Mouse (Mus musculus): ENCODE measurements around the gene Slain2. TPM values are rescaled to one million over a fixed set of nuclear protein-coding genes. Genes with fewer than 3 reads are reported as not detected.

Slain2 gene
- polyA plus RNA-seq, 1 experiment, result 19.0 TPM

DNA sequence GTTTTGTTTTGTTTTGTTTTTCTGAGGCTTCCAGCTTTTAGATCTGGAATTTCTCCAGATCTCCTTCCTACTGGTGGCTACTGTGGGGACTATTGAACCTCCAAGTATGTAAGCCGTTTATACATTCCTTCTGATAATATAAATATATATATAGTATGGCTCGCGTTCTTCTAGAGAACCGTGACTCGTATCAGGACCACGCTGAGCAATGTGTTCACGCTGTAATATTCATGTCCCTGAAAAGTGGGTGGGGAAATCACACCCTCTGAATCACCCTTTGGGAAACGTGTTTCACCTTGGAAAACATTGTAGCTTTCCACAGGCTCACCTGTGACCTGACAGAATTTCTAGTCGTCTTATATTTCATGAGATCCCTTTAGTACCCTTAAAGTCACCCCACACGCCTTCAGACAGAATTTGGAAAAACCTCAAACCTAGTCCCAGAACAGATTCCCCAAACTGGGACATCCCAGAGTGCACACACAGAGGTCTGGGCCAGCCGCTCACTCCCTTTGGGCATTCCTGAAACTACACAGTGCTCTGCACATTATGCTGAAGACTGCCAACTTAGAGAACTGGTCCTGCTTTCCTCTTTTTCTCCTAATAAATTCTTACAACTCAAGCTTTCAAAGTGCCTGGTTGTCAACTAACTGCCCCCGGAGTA, 32.2 kb upstream of the Slain2 start:
- Histone ChIP-seq H3K27me3 (ENCODE audit: control insufficient read depth, insufficient read depth, insufficient read length) (no peaks in the 10 kb centered on the region), H3K4me3 (no peak overlapping the region), H3ac (ENCODE audit: control insufficient read depth, insufficient read length) (no peak overlapping the region), H3K79me2 (ENCODE audit: control insufficient read depth, insufficient read depth) (no peaks in the 10 kb centered on the region), H3K4me2 (ENCODE audit: low read depth) (no peak overlapping the region), H3K36me3 (ENCODE audit: control insufficient read depth, insufficient read depth) (no peaks in the 10 kb centered on the region)
- TF ChIP-seq CEBPB (IDR thresholded peaks at IDR 0.05; ENCODE audit: insufficient read depth, poor library complexity, severe bottlenecking) (no peak), USF1 (IDR thresholded peaks at IDR 0.05; ENCODE audit: low read depth) (no peak), E2F4 (IDR thresholded peaks at IDR 0.05; ENCODE audit: insufficient read depth) (no peak)

DNA sequence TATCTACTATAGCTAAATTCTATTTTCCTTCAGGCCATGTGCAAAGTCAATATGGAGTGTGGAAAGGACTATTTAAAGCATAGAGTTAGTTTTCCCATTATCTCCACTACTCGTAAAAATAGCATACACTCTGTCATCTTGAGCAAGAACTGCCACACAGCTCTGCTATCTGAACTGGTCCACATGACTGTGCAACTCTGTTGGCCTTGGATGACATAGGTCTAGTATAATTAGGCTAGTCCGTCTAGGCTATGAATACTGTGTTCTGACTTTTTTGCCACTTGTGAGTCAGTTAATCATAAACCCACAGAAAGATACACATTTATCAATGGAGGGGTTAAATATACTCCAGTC, 31.7 kb upstream of the Slain2 start:
- TF ChIP-seq MAX (IDR thresholded peaks at IDR 0.05; ENCODE audit: low read depth) (no peak), MYOD1 (IDR thresholded peaks at IDR 0.05; ENCODE audit: control insufficient read depth in 1 of 3, insufficient read length in 2 of 3, low read depth in 2 of 3) (no peak)
- H3K36me3 ChIP-seq (ENCODE audit: control insufficient read depth, insufficient read depth), result no peaks in the 10 kb centered on the region

DNA sequence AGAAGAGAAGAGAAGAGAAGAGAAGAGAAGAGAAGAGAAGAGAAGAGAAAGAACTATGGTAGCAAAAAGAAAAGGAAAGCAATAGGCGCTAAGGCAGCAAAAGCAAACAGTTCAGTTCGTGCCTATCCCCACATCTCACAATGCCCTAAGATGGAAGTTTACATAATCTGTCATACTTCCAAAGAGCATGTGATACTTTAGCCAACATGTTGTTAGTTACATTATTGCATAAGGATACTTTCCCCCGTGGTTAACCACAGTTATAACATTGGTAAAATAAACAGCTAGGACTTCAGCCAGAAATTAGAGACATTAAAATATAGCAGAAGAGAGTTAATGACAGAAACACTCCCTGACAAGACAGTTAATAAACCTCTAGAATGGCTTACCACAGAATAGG, 30.4 kb upstream of the Slain2 start:
- TF ChIP-seq TCF3 (IDR thresholded peaks at IDR 0.05; ENCODE audit: insufficient read length, low read depth) (no peak), E2F4 (IDR thresholded peaks at IDR 0.05; ENCODE audit: insufficient read depth) (no peak), POLR2A (IDR thresholded peaks at IDR 0.05; ENCODE audit: insufficient read length, low read depth) (no peak), REST (IDR thresholded peaks at IDR 0.05; ENCODE audit: insufficient read depth, insufficient read length) (no peak)
- Histone ChIP-seq H3K79me2 (ENCODE audit: control insufficient read depth, insufficient read depth) (no peaks in the 10 kb centered on the region), H3K27me3 (ENCODE audit: control insufficient read depth, insufficient read depth, insufficient read length) (no peaks in the 10 kb centered on the region), H3K36me3 (ENCODE audit: control insufficient read depth, insufficient read depth) (no peaks in the 10 kb centered on the region), H3ac (ENCODE audit: control insufficient read depth, insufficient read length) (no peak overlapping the region), H3K4me3 (no peak overlapping the region), H3K4me2 (ENCODE audit: low read depth) (no peak overlapping the region)

More for the DNA sequence above, 31.7 kb upstream of the Slain2 start:
- Histone ChIP-seq H3K4me3 (no peak overlapping the region), H3K27me3 (ENCODE audit: control insufficient read depth, insufficient read depth, insufficient read length) (no peaks in the 10 kb centered on the region), H3K79me2 (ENCODE audit: control insufficient read depth, insufficient read depth) (no peaks in the 10 kb centered on the region), H3ac (ENCODE audit: control insufficient read depth, insufficient read length) (no peak overlapping the region), H3K4me2 (ENCODE audit: low read depth) (no peak overlapping the region)

DNA sequence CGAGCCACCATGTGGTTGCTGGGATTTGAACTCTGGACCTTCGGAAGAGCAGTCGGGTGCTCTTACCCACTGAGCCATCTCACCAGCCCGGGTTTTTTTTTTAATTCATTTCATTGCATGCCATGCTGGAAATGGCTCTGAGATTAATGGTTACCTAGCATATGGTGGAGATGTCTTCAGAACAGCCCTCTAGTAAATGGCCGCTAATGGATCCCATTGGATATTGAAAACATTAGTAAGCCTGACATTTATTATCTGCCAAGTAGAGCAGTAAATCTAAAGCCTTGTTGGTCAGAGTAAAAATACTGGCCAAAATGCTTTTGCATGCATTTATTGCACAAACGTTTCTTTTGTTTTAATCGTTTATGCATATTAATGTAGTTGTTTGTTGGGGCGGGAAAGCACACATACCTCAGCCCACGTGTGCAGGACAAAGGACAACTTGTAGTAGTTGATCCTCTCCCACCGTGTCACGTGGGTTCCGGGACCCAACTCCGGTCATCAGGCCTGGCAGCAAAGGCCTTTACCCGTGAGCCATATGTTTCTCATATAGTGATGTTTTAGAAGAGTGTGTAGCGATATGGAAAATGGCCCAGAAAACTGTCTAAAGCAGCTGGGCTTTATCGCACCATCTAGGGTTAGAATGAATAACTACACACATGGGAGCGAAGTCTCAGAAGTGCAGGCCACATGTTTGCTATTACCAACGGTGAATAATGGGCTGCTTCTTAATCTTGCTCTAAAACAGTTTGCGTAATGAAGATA, 27.5 kb upstream of the Slain2 start:
- H3K79me2 ChIP-seq (ENCODE audit: control insufficient read depth, insufficient read depth), result no peaks in the 10 kb centered on the region
- no peak overlapping the region for H3K4me3 ChIP-seq
- H3ac ChIP-seq (ENCODE audit: control insufficient read depth, insufficient read length), result no peak overlapping the region
- H3K36me3 ChIP-seq (ENCODE audit: control insufficient read depth, insufficient read depth), result no peaks in the 10 kb centered on the region
- no peak for TF ChIP-seq USF1 (IDR thresholded peaks at IDR 0.05; ENCODE audit: low read depth)
- no peak for TF ChIP-seq TCF12 (IDR thresholded peaks at IDR 0.05; ENCODE audit: insufficient read depth, poor library complexity, severe bottlenecking)
- TF ChIP-seq MAX (IDR thresholded peaks at IDR 0.05; ENCODE audit: low read depth), result no peak
- no peak for TF ChIP-seq MYOD1 (IDR thresholded peaks at IDR 0.05; ENCODE audit: control insufficient read depth in 1 of 3, insufficient read length in 2 of 3, low read depth in 2 of 3)
- TF ChIP-seq SRF (IDR thresholded peaks at IDR 0.05; ENCODE audit: control insufficient read depth, insufficient read length, low read depth), result no peak
- TF ChIP-seq REST (IDR thresholded peaks at IDR 0.05; ENCODE audit: insufficient read depth, insufficient read length), result no peak
- TF ChIP-seq CEBPB (IDR thresholded peaks at IDR 0.05; ENCODE audit: insufficient read depth, poor library complexity, severe bottlenecking), result no peak
- TF ChIP-seq E2F4 (IDR thresholded peaks at IDR 0.05; ENCODE audit: insufficient read depth), result no peak
- TF ChIP-seq MYOG (IDR thresholded peaks at IDR 0.05; ENCODE audit: control insufficient read depth in 1 of 3, insufficient read depth in 1 of 3, insufficient read length in 2 of 3, low read depth in 2 of 3), result no peak
- TF ChIP-seq POLR2AphosphoS2 (IDR thresholded peaks at IDR 0.05; ENCODE audit: insufficient read length, low read depth), result no peak
- no peak for TF ChIP-seq POLR2A (IDR thresholded peaks at IDR 0.05; ENCODE audit: insufficient read length, low read depth)
- no peak for TF ChIP-seq TCF3 (IDR thresholded peaks at IDR 0.05; ENCODE audit: insufficient read length, low read depth)
- no peaks in the 10 kb centered on the region for H3K27me3 ChIP-seq (ENCODE audit: control insufficient read depth, insufficient read depth, insufficient read length)
- no peak overlapping the region for H3K4me2 ChIP-seq (ENCODE audit: low read depth)

DNA sequence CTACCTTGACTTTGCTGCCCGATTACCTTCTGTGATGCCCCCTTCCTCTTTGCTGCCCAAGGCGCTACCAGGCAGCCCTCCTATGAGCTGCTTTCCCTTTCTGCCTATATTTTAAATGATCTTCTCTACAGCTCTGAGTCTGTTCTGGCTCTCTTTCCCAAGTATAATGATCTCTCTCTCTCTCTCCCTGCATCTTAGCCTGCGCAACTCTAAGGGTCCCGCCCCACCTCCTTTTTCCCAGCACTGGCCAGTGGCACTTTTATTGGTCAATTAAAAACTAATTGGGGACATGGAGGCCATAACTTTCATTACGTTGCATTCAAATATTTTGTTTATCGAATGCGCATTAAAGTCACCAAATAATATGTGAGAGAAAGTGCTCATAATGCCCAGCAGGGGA, 25.8 kb upstream of the Slain2 start:
- Histone ChIP-seq H3K4me3 (no peak overlapping the region), H3K79me2 (ENCODE audit: control insufficient read depth, insufficient read depth) (no peaks in the 10 kb centered on the region), H3K4me2 (ENCODE audit: low read depth) (no peak overlapping the region), H3ac (ENCODE audit: control insufficient read depth, insufficient read length) (no peak overlapping the region), H3K27me3 (ENCODE audit: control insufficient read depth, insufficient read depth, insufficient read length) (no peaks in the 10 kb centered on the region), H3K36me3 (ENCODE audit: control insufficient read depth, insufficient read depth) (no peaks in the 10 kb centered on the region)
- TF ChIP-seq SRF (IDR thresholded peaks at IDR 0.05; ENCODE audit: control insufficient read depth, insufficient read length, low read depth) (no peak), TCF12 (IDR thresholded peaks at IDR 0.05; ENCODE audit: insufficient read depth, poor library complexity, severe bottlenecking) (no peak), MAX (IDR thresholded peaks at IDR 0.05; ENCODE audit: low read depth) (no peak), E2F4 (IDR thresholded peaks at IDR 0.05; ENCODE audit: insufficient read depth) (no peak), REST (IDR thresholded peaks at IDR 0.05; ENCODE audit: insufficient read depth, insufficient read length) (no peak), MYOG (IDR thresholded peaks at IDR 0.05; ENCODE audit: control insufficient read depth in 1 of 3, insufficient read depth in 1 of 3, insufficient read length in 2 of 3, low read depth in 2 of 3) (no peak), TCF3 (IDR thresholded peaks at IDR 0.05; ENCODE audit: insufficient read length, low read depth) (no peak), POLR2AphosphoS2 (IDR thresholded peaks at IDR 0.05; ENCODE audit: insufficient read length, low read depth) (no peak), CEBPB (IDR thresholded peaks at IDR 0.05; ENCODE audit: insufficient read depth, poor library complexity, severe bottlenecking) (no peak), POLR2A (IDR thresholded peaks at IDR 0.05; ENCODE audit: insufficient read length, low read depth) (no peak), MYOD1 (IDR thresholded peaks at IDR 0.05; ENCODE audit: control insufficient read depth in 1 of 3, insufficient read length in 2 of 3, low read depth in 2 of 3) (no peak), USF1 (IDR thresholded peaks at IDR 0.05; ENCODE audit: low read depth) (no peak)

All from myocyte (in vitro differentiated cells).